Mouse (Mus musculus) adrenal gland, postnatal 14 days (tissue): ENCODE data around the gene Col26a1. TPM values are rescaled to one million over a fixed set of nuclear protein-coding genes. Genes with fewer than 3 reads are reported as not detected.
"Not testable (repeated sequence)": the region's sequence is repeated elsewhere in the genome, so short reads cannot be mapped to it uniquely, and the experiment has no call there.

Experiments used
- DNase-seq: peaks from one replicate; pipeline ENCODE4 v3.0.0; 2021; ENCODE audit warnings: mixed read lengths
- total RNA-seq: library from RNA; stranded (reverse); gene quantifications from 2 replicates; pipeline ENCODE4 v1.2.3, GENCODE M21; 2021

Gene Col26a1
- total RNA-seq, 1 experiment from 2014 or later, result 3.3 TPM

DNA sequence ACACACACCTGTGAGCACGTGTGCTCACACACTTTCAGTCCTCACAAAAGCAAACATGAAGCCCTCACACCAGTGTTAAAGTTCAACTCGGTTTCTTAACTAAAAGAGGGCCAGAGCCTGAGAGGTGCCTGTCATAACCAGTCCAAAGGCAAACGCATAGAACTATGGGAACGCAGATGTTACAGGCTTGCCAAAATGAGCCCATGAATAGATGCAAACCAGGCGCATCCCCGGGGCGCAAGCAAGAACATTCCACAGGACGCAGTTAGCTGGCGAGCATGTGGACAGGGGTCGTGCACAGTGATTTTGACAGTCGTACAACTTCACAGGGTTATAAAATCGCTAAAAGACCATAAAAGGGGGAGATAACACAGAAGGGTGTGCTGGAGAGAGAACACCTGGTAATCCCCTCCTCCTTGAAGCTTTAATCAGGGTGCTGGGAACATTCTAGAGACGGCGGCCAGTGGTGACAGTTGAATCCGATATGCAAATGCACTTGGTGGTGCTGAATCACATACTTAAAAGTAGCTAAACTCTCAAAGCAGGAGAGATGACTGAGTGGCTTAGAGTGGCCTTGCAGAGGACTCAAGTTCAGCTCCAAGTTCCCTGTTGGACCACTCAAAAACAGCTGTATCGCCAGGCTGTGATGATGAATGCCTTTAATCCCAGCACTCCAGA lies 76.5 kb downstream of the Col26a1 start:
- DNase-seq, result no peak

DNA sequence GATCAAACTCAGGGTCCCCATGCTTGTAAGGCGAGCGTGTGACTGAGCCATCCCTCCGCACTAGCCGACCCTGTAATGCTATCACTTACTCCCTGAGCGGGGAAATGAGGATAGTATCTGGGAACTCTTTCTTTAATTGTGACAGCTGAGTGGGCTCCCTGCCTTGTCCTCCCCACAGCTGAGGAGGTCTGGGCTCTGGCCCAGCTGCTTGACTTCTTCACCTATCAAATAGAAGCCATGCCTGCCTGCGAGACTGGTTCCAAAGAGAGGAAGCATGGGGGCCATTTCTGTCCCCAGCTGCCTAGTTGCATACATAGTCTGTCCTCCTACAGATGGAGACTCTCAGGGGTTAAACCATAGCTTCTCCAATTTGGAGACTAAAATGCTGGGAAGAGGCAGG lies 78.0 kb downstream of the Col26a1 start:
- no peak for DNase-seq

DNA sequence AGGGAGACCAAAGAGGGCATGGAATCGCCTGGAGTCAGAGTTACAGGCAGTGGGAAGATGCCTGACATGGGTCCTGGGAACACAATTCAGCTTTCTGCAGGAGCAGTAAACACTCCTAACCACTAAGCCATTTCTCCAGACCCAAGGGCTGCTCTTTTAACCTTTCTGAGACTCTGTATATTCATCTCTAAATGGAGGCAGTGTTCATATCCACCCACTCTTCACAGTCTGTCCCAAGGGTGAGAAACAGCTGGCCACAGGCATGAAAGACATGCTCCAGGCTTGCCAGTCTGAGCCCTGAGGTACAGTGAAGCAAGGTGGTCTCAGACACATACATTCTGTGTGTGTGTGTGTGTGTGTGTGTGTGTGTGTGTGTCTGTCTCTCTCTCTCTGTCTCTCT lies 78.8 kb downstream of the Col26a1 start:
- no peak for DNase-seq

DNA sequence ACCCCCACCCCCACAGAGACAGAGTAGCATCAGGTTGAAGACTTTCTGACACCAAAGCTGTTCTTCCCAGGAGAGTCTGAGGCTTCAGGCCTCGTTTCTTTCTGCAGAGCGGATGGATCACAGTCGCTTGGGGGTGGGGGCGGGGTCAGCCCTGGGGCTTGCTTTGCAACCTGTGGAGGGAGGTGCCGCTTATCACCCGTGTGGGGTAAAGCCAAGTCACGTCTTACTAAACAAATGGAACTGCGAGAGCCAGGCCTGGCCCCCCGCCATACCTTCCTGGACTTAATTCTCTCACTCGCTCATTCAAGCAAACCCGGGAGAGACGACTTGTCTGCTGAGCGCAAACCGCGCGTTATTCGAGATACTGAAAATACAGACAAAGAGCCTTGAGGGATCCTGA lies 80.3 kb downstream of the Col26a1 start:
- DNase-seq, result peak; percentile 49

DNA sequence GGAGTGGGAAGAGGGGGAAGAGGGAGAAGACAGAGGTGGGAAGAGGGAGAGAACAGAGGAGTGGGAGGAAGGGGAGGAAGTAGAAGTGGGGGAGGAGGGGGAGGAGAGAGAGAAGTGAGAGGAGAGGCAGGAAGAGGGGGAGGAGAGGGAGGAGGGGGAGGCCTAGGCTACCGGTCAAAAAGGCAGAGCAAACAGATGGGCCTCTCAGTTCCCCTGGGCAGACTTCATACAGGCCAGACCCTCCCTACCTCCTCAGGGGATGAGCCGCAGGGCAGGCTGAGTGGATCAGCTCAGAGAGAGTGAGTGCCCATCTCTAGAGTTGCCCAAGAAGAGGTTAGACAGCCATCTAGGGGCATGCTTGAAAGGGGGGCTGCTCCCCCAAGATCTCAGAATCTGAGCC lies 86.1 kb downstream of the Col26a1 start:
- DNase-seq, result no peak

DNA sequence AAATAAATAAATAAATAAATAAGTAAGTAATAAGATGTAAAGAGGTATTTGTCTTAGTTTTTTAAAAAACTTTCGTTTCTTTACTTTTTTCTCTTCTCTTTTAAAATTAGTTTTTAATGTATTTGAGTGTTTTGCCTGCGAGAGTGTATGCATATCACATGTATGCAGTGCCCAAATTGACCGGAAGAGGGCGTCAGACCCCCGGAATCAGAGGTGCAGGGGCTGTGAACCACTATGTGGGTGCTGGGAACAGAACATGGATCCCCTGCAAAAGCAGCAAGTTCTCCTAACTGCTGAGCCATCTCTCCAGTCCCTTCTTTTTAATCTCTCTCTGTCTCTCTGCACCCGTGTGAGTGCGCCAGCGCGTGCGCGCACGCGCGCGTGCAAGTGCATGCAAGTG lies 89.2 kb downstream of the Col26a1 start:
- DNase-seq, result no peak

DNA sequence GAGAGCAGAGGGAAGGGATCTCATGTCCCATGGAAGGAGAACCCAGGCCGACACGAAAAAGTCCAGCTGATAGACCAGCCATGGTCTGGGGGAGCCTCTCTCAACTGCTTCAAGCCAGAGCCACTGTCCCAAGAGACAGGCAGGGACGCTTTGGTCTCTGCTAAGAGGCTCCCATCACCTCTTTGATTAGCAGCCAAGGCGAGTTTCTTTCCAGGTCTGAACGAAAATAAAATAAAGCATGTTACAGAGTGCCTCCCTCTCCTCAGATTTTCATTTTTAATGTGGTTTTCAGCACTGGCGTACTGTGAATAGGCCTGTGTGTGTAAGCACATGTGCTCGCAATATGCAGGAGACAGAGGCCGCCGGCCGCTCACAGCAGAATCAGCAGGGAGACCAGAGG lies 90.5 kb downstream of the Col26a1 start:
- DNase-seq, result no peak

DNA sequence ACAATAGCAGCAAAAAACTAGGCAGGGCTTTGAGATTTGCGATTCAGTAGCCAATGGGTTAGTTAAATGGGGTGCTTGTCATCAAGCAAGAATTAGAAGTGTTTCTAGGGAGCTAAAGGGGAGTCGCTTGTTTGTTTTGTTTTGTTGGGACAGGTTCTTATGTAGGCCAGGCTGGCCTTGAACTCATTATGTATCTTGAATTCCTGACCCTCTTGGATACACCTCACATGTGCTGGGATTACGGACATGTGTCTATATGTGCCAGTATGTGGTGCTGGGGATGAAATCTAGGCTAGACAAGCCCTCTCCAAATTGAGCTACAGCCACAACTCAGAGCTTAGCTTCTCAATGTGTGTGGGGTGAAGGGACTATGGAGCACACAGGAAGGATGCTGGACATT lies 91.8 kb downstream of the Col26a1 start:
- no peak for DNase-seq

DNA sequence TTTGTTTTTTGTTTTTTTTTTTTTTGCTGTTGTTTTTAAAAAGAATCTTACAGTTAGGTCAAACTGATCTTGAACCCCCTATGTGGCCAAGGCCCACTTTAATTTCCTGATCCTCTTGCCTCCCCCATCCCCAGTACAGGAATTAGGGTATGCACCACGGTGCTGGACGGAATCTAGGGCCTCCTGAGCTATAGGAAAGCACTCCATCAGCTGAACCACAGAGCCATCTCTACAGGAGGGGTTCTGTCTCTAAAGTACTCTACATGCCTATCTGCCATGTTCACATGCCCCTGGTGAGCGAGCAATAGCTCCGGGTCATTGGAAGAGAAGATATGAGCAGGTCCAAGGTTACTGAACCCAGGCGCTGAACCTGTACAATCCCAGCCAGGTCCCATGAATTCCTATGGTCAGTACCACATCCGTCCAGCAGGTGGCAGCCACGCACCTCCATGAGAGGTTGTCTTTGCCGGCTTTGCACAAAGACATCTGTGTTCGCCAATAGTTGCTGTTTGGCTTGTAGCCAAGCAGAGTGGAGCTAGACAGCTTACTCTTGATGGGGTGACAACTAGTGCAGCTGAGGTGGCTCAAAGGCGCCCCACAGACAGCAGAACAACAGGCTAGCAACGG lies 92.3 kb downstream of the Col26a1 start:
- peak; percentile 91 for DNase-seq

DNA sequence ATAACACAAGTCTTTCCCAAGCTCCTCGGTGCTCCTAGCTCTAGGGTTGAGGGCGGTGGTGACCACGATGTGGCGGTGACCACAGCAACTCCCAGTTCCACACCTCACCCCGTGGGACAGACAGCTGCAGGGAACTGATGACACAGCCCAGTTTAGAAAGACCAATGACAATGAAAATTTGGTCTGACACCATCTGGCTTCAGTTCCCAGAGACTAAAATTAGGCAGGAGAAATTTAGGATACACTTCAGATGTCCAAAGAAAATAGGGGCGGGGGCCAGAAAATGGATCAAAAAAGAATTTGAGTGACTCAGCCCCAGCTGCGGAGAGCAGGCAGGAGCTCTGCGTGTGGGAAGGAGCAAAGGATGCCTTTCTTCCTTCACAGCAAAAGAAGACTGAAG lies 98.5 kb downstream of the Col26a1 start:
- DNase-seq, result no peak

DNA sequence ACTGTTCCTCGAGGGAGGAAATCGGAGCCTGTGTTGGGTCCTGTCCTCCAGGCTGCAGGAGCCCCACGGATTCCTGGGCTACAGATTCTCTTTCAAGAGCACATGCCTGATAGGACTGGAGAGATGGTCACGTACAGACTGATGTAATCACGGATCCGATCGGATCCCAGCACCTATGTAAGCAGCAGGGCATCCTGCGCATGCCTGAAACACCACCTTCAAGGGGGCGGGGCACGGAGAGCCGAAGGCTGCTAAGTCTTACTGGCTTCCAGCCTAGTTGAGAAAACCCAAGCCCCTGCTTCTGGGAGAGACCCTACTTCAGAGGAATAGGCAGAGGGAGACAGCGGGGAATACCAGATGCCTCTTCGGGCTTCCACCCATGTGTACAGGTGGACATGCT lies 100.4 kb downstream of the Col26a1 start:
- DNase-seq, result no peak

DNA sequence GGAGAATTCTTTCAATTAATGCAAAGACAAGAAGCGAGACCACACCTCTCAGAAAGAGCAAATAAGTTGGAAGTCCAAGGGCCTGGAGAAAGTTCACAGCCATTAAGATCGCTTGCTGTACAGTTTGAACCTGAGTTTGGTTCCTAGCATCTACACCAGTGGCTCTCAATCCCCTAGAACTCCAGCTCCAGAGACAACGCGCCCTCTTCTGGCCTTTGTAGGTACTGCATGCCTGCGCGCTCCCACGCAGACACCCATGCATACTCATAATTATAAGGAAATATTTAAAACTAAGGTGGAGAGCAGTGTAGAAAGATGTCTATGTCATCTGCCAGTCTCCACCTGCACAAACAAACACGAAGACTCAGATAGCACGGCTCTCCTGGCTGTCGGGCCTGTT lies 102.5 kb downstream of the Col26a1 start:
- DNase-seq, result peak; percentile 63

DNA sequence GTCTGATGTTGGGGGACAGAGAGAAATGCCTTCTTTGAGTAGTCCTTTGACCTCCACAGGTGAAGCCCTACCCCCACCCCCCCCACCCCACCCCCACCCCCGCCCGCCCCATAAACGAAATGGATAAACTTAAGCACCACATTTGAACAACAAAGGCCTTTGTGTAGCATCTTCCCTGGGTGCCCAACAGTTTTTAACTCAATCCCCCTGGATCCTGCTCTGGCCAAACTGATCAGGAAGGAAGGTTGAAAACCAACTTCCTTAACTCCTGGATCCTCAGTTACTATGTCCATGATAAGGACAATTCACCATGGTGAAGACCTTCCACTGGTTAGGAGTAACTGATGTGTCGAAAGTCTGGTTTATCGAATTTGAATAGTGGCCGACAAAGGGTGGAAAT lies 103.1 kb downstream of the Col26a1 start:
- no peak for DNase-seq

DNA sequence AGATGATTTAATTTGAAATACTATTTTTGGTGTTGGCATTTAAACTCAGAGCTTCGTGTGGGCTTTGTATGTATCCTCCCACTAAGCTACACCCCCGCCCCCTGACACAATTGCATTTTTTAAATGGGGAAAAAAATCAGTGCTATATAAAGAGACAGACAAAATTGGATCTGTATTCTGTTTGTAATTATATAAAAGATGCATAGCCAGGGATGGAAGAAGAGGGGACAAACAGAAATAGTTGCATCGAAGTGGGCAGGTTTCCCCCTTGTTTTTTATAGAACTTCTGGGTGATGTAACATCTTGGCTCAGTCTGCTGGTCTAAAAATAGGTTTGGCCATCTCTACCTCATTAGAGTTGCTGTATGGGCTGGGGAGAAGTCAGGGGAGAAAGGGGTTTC lies 107.5 kb downstream of the Col26a1 start:
- no peak for DNase-seq

DNA sequence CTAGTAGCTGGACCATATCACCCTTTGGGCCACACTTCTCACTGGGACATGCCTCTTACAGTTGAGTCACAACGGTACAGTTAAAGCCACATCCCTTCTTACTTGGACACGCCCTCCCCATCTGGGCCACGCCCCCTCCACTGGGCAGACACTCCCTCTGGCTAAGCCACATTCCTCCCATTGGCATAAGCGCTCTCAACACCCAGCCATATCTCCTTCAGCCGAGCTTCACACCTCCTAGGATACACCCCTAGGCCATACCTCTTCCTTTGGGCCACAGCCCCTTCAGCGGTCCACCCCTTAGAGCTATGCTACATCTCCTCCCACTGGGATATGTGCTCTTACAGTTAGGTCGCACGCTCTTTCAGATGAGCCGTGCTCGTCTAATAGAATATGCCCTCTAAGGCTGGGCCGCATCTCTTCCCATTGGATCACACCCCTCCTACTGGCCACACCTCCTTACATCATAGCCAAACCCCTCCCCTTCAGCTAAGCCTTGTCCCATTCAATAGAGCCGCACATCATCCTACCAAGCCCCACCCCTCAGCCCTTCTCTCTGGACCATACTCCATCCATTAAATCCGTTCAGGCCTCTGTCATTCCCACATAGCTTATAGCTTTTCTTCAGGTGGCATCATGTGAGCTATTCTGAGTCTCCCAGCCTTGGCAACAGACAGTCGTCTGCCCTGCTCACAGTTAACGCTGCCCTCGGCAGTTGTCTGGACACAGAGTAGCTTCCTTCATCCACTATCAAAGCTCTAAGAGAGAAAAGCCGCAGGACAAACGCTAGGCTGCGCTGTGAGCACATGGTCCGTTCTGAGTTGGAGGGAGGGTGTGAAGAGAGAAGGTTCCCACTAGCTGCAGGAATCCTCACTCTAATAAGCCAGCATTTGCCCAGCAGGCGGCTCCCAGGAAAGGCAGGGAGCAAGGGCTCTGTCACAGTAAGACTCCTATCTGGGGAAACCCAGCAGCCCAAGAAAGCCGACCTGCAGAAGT lies 109.7 kb downstream of the Col26a1 start:
- no peak for DNase-seq

DNA sequence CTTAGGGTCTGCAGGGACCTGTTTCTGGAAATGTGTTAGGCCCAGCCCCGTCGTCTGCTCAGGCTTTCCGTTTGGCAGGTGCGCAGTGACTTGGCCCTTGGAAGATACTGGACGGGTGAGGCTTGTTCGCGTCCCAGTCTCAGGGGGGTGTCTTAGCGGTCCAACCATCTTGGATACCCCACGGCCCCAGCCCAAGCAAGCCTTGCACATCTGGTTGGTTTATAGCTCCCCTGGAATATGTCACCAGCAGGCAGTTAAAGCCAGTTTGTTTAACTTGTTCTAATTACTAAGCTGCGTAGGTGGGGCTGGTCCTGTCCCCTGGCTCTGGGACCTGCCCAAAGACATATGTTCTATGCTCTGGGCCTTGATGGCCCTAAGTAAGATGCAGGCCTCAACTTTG lies 111.9 kb downstream of the Col26a1 start:
- DNase-seq, result no peak

DNA sequence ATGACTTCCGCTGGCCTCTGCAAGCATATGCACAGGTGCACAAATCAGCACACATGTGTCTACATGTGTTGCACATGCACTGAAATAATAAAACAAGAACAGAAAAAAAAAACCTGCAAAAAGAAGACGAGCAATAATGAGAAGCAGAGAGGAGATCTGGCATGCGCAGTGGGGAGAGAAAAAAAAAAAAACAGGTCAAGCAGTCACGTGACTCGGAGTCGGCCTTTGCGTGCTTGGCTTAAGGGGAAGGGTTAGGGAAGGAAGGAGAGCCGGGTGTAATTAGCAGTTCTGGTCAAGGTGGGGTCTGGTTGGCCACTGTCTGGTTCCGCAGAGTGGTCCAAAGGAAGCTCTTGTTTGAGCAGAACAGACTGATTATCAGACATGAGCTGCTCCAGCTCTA lies 115.7 kb downstream of the Col26a1 start:
- DNase-seq, result no peak

DNA sequence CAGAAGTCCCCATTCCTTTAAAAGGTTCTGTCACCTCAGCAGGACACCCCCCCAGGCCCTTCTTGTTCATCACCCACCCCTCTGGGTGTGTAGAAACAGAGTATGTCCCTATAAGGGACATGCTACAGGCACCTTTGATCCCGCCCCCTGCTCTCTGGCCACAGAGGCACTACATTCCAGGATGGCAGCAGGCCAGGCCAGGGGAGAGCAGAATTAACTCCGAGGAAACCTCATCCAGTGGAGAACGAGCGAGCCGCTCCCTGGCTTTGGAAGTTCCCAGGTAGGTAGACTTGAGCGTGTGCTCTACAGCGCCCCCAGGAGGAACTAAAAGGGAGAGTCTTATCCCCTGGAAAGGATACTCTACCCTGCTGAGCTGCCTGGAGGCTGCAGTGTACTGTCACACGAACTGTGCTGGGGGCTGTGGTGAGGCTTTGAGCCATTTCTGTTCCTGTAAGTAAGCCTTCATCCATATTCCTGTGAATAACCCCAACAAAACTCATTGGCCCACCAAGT lies 118.8 kb downstream of the Col26a1 start:
- peak; percentile 13 for DNase-seq

DNA sequence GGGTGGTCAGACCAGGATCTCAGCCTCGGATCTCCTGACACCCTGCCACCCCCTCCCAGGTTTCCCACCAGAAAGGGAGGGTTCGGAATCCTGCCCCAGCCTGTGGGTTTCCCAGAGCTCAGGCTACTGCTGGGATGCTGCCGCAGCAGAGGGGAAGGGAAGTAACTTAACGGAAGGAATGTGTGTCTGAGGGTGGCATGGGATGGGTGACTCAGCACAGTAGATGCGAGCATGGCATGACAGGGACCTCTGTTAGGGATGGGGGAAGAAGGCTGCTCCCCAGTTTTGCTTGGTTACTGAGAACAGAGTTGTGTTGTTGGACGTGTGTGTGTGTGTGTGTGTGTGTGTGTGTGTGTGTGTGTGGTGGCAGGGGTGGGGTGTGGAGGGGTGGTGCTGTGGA lies 122.7 kb downstream of the Col26a1 start:
- DNase-seq, result peak; percentile 17

DNA sequence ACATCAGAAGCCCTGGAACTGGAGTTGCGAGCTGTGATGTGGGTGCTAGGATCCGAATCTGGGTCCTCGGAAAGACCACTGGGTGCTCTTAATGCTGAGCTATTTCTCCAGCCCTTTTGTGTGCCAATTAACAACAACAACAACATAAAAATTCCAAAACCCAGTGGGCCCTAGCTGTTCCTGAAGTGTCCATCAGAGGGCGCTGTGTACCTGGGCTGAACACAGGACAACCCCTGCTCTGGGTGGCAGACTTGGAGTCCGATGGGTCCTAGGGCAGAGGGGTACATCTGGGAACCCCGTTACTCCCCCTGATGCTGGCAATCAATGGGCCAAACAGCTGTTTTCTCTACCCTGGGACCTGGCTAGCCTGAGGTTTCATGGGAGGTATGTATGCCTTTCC lies 123.2 kb downstream of the Col26a1 start:
- DNase-seq, result peak; percentile 33

DNA sequence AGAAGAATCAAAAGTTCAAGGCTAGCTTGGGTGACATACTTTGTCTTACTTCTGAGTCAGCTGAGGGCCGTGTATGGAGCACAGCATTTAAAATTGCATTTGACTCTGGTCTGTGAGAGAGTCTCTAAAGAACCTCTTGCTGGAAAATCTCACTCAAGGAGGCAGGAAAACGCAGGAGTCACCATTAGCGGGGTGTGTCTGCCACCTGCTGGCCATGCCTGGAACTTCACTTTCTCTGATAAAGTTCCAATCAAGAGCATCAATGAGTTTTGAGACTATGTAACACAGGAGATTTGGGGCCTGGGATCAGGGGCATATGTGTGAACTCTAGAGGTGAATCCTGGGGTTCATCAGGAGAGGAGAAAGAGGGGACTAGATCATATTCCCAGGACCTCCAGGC lies 127.3 kb downstream of the Col26a1 start:
- peak; percentile 82 for DNase-seq

DNA sequence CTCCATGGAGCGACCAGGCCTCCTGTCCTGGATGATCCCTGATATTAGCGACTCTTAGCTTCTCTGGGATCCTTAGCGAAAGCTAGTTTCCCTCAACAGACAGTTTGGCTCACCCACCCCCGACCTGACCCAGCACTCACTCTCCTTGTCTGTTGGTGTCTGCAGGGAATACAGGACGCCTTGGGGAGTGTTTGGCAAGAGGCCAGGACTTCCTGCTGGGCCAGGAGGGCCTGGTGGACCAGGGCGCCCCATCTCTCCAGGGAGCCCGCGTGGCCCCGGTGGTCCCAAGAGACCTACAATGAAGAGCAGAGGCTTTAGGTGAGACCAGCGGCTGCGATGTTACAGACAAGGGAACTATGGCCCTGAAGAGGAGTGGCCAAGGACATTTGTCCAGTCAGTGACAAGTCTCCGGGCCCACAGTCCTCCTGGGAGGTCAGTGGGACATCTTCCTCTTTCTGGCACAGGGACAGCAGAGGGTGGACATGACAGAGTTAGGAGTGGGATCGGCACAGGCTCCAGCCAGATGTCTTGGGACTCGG lies 128.9 kb downstream of the Col26a1 start:
- peak; percentile 58 for DNase-seq

DNA sequence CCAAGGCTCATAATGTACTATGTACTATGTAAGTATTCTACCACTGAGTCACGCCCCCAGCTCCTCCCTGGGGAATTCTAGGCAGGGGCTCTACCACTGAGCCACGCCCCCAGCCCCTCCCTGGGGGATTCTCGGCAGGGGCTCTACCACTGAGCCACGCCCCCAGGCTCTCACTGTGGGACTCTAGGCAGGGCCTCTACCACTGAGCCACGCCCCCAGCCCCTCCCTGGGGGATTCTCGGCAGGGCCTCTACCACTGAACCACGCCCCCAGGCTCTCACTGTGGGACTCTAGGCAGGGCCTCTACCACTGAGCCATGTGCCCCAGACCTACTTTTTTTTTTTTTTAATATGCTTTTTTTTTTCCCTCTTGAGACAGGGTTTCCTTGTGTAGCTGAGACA lies 129.8 kb downstream of the Col26a1 start:
- not testable (repeated sequence) for DNase-seq
